Mouse (Mus musculus) embryonic fibroblast, embryonic 13.5 days (primary cell): Measurements from ENCODE around the gene Set. TPM values are rescaled to one million over a fixed set of nuclear protein-coding genes. Genes with fewer than 3 reads are reported as not detected.

ENCODE experiments used
- H3K27ac ChIP-seq: 2 replicates; pipeline ENCODE4 v1.5.1; 2012; ENCODE audit warnings: low read length, control low read depth, inconsistent platforms; ENCODE audit not compliant: insufficient read depth
- H3K4me1 ChIP-seq: 2 replicates; pipeline ENCODE4 v1.6.1; 2011; ENCODE audit warnings: low read length; ENCODE audit not compliant: control insufficient read depth, insufficient read depth
- H3K4me3 ChIP-seq: 2 replicates; pipeline ENCODE4 v1.5.1; 2011; ENCODE audit warnings: mild to moderate bottlenecking, control low read depth, low read length; ENCODE audit not compliant: insufficient read depth
- CTCF ChIP-seq: IDR thresholded peaks from 2 replicates; pipeline ENCODE4 v1.5.1; 2011; ENCODE audit warnings: mild to moderate bottlenecking, control low read depth, low read length, moderate library complexity, borderline replicate concordance; ENCODE audit not compliant: insufficient read depth
- POLR2A ChIP-seq: IDR thresholded peaks from 2 replicates; pipeline ENCODE4 v1.6.1; 2011; ENCODE audit warnings: low read depth, mild to moderate bottlenecking, control low read depth, low read length, moderate library complexity
- polyA plus RNA-seq: library from polyadenylated mRNA; stranded (reverse); fragments of >200 nt; gene quantifications from 2 replicates; pipeline ENCODE4 v1.2.4, GENCODE M21; 2011; ENCODE audit warnings: low read depth; ENCODE audit not compliant: missing spikeins, insufficient read length

The Set gene
- polyA plus RNA-seq, 1 experiment, result 582 TPM

- no peak for TF ChIP-seq POLR2A
- no peak for TF ChIP-seq CTCF
- Histone ChIP-seq H3K4me1 (no peaks in the 10 kb centered on the region), H3K4me3 (no peak overlapping the region), H3K27ac (no peak overlapping the region)
These were observed 1.2 kb downstream of the Set start for GRCm38 (mm10) chr2:30058418-30058817.

GRCm38 (mm10) chr2:30061215-30062166 lies 4.3 kb downstream of the Set start:
- peaks cover 2% of the 10 kb centered on the region; the same call in 1 of the 2 replicates for H3K4me1 ChIP-seq
- peak overlapping the region; percentile 82 for H3K27ac ChIP-seq
- TF ChIP-seq CTCF (no peak), POLR2A (peak; percentile 56; the same call in 1 of the 2 replicates)
- peak overlapping the region; percentile 85 for H3K4me3 ChIP-seq

GRCm38 (mm10) chr2:30062249-30063093 lies 5.3 kb downstream of the Set start:
- peak; percentile 79 for TF ChIP-seq POLR2A
- no peak for TF ChIP-seq CTCF
- H3K4me3 ChIP-seq, result peak overlapping the region; percentile 85
- peaks cover 2% of the 10 kb centered on the region; the same call in 1 of the 2 replicates for H3K4me1 ChIP-seq
- H3K27ac ChIP-seq, result peak overlapping the region; percentile 82

DNA sequence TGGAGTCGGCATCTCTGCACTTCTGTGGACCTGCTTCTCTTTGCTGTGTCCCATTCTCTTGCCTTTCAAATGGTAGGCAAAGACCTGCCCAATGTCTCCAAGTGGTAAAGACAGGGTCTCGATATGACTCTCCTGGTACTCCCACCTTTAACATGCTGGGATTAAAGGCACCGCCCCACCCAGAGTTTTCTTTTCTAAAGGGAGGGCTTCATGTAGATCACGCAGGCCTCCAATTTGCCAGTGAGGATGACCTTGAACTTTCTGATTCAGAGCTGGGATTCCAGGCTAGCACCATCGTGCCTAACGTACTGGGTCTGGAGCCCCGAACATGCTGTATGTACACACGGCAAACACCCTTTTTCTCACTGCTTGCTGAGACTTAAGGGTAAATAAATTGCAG lies 6.1 kb downstream of the Set start:
- Histone ChIP-seq H3K4me3 (peak overlapping the region; percentile 85), H3K27ac (peak overlapping the region; percentile 82), H3K4me1 (peaks cover 2% of the 10 kb centered on the region; the same call in 1 of the 2 replicates)
- no peak for TF ChIP-seq CTCF
- 0 out of 2 replicates have a peak, but pooled peaks have one; percentile 15 for TF ChIP-seq POLR2A

DNA sequence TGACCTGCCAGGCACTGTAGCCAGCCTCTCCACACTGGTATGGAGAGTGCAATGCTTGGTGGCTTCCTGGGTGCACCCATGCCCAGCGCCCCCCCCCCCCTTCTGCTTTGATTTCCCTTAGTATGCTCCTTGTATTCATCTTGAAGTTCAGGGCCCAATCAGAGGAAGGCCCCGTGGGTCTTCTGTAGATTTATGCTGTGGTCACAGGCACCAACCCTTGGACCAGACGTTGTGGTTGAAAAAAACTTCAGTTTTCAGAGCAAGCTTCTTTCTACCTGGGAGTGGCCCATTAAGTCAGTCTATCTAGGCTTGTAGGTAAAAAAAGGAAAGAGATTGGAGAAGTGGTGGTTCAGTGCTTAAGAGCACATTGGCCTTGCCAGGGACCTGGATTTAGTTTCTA lies 6.6 kb downstream of the Set start:
- peak overlapping the region; percentile 85 for H3K4me3 ChIP-seq
- peak overlapping the region; percentile 82; the same call in 1 of the 2 replicates for H3K27ac ChIP-seq
- H3K4me1 ChIP-seq, result peaks cover 6% of the 10 kb centered on the region
- TF ChIP-seq POLR2A (no peak), CTCF (no peak)

- H3K4me3 ChIP-seq, result peak overlapping the region; percentile 85
- H3K27ac ChIP-seq, result no peak overlapping the region
- TF ChIP-seq POLR2A (no peak), CTCF (no peak)
- H3K4me1 ChIP-seq, result peaks cover 6% of the 10 kb centered on the region
These were observed 7.1 kb downstream of the Set start for GRCm38 (mm10) chr2:30064298-30064697.

DNA sequence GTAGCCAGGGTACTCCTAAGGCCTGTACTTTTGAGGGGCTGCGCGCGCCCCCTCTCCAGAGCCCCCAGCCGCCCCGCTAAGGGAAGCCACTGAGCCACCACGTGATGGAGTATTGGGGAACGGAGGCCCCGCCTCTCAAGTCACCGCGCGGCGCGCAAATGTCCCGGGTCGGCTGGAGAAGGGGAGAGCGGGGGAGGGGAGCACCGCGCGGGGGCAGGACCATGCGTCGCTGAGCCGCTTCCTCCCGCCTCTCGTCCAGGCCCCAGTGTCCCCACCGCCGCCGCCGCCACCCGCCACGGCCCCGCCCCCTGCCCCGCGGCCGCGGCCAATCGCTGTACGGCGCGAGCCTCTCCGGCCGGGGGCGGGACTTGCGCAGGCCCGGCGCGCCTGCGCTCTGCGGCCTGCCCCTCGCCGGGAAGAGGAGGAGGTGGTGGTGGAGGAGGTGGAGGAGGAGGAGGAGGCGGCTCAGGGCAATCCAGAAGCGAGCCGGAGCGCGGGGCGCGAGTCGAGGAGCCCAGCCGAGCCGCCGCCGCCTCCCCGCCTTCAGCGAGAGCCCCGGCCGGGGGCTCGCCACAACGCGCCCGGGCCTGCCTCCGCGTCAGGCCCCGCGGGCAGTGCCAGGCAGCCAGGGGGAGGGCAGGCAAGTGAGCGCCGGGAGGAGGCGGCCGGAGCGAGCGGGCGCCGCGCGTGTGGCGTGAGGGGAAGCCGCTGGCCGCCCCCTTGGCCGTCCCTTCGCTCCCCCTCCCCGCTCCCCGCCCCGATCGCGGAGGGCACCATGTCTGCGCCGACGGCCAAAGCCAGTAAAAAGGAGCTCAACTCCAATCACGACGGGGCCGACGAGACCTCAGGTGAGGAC lies 9.1 kb downstream of the Set start:
- Histone ChIP-seq H3K27ac (peak overlapping the region; percentile 96), H3K4me3 (peak overlapping the region; percentile 65), H3K4me1 (peaks cover 6% of the 10 kb centered on the region)
- TF ChIP-seq CTCF, result no peak
- TF ChIP-seq POLR2A, result peak; percentile 64

DNA sequence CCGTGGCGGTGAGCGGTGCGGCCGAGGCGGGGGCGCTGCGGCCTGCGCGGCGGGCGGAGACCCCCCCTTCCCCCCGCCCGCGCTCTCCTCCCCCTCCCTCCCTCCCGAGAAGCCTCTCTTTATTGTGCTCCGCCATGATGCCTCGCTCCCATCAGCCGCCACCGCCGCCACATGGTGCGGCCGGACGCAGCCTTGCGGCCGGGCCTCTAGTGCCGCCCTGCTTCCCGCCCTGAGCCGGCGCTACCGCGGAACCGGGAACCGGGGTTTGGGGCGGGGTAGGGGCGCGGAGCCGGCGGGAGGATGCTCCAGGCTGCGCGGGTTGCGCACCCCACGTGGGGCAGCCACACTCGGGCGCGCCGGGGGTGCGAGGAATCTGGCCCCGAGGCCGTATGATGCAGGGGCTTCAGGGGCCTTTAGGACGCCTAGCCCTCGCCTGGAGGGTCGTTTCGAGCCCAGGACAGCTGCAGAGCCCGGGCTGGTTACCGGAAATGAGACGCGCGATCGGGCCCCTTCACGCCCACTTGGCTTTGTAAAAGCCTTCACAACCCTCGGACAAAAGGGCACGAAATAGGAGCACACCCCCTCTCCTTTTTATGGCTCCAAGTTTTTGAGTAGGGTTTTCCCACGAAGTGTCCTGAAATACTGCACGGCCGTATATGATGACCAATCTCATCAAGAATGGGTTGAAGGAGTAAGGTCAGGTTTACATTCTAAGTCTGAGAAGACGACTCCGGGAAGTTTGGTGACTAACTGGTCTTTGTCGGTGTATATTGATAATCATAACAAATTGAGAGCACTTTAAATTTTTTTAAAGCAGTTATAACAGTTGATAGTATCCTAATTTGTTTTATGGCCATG lies 10.1 kb downstream of the Set start:
- TF ChIP-seq POLR2A (no peak), CTCF (no peak)
- H3K4me1 ChIP-seq, result peaks cover 6% of the 10 kb centered on the region
- peak overlapping the region; percentile 99 for H3K4me3 ChIP-seq
- H3K27ac ChIP-seq, result peak overlapping the region; percentile 96

DNA sequence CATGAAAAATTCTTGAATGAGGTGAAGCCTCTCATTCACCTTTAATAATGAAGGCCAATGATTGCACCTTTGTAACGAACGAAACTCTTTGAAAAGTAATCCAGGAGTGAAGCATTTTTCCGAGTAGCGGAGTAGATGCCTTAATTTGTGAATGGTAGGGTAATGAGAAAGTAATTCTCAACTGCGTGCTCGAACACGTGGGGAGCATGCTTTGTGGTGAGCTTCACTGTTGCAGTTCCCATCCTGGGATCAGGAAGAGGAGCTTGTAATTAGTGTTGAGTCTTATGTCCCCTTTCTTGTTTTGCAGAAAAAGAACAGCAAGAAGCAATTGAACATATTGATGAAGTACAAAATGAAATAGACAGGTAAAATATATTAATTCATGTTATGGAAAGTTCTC lies 10.8 kb downstream of the Set start:
- TF ChIP-seq POLR2A (no peak), CTCF (no peak)
- peak overlapping the region; percentile 99 for H3K4me3 ChIP-seq
- H3K27ac ChIP-seq, result no peak overlapping the region
- peaks cover 6% of the 10 kb centered on the region for H3K4me1 ChIP-seq
